Mouse (Mus musculus): Measurements from ENCODE around the gene Gm10974.

DNA sequence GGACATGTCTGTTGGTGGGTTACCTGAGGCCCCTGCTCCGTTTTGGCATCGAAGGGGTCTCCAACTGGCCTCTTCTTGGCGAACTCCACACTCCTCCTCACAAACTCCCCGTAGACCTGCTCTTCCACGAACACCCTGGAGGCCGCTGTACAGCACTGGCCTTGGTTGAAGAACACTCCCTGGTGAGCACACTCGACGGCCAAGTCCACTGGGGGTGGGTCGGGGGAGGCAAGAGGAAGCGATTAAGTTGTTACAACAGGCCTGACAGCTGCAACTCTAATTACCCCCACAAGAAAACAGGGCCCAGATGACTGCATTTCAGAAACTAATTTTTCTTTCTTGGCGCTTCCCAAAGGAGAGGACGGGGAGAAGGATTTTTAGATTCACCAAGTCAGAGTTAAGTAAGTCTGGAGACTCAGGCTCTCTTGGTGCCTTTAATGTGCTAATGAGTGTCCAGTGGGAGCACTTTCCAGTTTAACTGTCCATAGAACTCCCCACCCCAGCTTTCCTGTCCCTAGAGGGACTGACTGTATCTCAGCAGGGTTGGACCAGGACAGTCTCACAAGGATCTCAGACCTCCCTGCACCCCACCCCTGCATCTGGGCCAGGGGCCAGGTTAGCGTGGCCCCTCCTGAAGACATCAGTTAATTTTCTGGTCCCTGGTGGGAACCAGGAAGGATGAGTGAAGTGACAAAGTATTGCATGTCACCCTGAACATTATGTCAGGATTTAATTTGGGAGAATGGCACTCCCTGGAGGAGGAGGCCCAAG lies 40.4 kb downstream of the Gm10974 start:
- TF ChIP-seq POLR2A (IDR thresholded peaks at IDR 0.05; ENCODE audit: control insufficient read depth, extremely low read depth, insufficient read depth, low read length, poor library complexity) (no peak), CTCF (IDR thresholded peaks at IDR 0.05; ENCODE audit: borderline replicate concordance, control insufficient read depth, extremely low read depth, insufficient read depth, low read length, poor library complexity) (no peak)
